Mouse (Mus musculus) brown adipose tissue, adult 24 weeks (tissue): ENCODE results near the gene Atp8a2. TPM values are rescaled to one million over a fixed set of nuclear protein-coding genes. Genes with fewer than 3 reads are reported as not detected.
"Not testable (repeated sequence)": the region's sequence is repeated elsewhere in the genome, so short reads cannot be mapped to it uniquely, and the experiment has no call there.

ENCODE experiments used
- H3K27ac ChIP-seq: fragments of 200-500 bp; replicated peaks from 2 replicates; pipeline ENCODE4 v1.5.1; 2012; ENCODE audit warnings: low read depth, mild to moderate bottlenecking, low read length
- H3K4me1 ChIP-seq: fragments of 200-500 bp; 2 replicates; pipeline ENCODE4 v1.6.1; 2012; ENCODE audit warnings: low read length, mixed read lengths; ENCODE audit not compliant: control insufficient read depth, insufficient read depth, insufficient read length
- H3K4me3 ChIP-seq: fragments of 200-500 bp; 2 replicates; pipeline ENCODE4 v1.5.1; 2012; ENCODE audit warnings: low read depth, mild to moderate bottlenecking, low read length, moderate library complexity; ENCODE audit not compliant: insufficient read depth
- polyA plus RNA-seq: library from polyadenylated mRNA; stranded (reverse); fragments of >200 nt; gene quantifications from 2 replicates; pipeline ENCODE4 v1.2.4, GENCODE M21; 2012; ENCODE audit not compliant: missing spikeins, insufficient read depth, insufficient read length

The Atp8a2 gene
- polyA plus RNA-seq, 1 experiment: not detected

DNA sequence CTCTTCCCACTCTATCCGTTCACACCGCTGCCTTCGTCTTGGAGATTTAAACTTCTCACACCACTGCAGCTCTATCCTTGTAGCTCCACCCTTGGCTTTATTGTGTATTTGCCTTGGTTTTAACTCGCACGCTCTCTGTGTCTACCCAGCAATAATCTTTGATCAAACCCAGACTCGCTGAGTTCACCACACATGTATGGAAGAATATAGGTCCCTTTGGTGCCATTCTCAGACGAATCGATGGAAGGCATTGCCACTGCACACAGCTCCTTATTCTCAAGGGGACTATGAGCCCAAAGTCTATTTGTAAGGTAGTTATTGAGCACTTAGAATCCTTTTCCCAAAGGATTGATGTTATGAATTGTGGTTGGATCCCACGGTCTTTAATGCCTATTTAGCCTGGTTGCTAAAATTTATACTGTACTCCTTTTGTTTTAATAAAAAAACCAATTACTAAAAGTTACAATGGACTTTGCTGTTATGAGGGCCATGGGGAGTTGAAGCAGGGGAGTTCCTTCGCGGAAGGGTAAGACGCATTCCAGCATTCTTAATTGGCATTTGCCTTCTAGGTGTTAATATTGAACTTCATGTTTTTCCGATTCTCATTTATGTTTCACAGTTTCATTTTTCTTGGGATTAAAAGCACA lies 265.4 kb downstream of the Atp8a2 start:
- H3K4me3 ChIP-seq: no peak overlapping the region
- H3K27ac ChIP-seq: no peak overlapping the region
- H3K4me1 ChIP-seq: no peaks in the 10 kb centered on the region

DNA sequence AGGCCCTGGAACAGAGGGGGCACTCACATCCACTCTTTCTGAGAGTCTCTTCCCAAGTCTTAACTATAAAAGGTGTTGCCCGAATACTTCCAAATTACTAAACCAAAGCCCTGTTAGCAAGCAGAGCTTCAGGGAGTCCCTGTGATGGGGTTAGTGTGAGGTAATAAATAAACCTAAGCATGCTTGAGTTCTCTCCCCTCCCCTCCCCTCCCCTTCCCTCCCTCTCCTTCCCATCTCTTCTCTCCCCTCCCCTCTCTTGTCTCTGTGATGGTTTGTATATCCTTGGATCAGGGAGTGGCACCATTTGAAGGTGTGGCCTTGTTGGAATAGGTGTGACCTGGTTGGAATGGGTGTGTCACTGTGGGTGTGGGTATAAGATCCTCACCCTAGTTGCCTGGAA lies 267.8 kb downstream of the Atp8a2 start:
- not testable (repeated sequence) for H3K27ac ChIP-seq, H3K4me1 ChIP-seq

DNA sequence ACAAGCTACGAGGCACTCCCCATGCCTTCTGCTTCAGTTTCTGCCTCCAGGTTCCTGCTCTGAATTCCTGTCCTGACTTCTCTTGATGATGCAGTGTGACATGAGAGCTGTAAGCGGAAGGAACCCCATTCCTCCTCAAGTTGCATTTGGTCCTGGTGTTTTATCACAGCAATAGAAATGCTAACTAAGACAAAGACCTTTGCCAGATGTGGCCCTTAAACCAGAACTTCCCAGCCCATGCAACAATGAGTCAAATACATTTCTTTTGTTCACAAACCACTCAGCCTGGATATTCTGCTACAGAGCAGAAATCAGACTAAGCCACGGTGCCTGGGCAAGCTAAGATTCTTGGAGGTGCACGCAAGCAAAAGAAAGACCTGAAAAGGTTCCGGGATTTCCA lies 268.2 kb downstream of the Atp8a2 start:
- Histone ChIP-seq H3K4me1 (no peaks in the 10 kb centered on the region), H3K27ac (no peak overlapping the region), H3K4me3 (no peak overlapping the region)

More for the DNA sequence above, 267.8 kb downstream of the Atp8a2 start:
- not testable (repeated sequence) for H3K4me3 ChIP-seq

DNA sequence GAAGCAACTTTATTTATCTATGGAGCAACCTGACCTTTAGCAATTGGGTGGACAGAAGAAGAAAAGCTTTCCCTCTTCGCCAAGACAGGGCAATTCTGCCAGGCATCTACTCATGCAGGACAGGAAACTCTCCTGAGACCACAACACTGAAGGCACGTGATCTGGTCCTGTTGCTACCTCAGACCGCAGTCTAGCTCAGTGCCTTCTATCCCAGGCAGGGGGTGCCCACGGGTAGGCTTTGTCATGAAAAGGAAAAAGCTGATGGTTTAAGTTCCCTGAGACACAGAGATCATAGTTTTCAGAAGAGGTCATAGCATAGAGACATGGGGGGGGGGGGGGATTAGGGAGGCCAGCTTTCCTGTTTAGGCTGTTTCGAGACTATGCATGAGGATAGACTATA lies 269.2 kb downstream of the Atp8a2 start:
- Histone ChIP-seq H3K4me3 (no peak overlapping the region), H3K27ac (no peak overlapping the region), H3K4me1 (no peaks in the 10 kb centered on the region)

DNA sequence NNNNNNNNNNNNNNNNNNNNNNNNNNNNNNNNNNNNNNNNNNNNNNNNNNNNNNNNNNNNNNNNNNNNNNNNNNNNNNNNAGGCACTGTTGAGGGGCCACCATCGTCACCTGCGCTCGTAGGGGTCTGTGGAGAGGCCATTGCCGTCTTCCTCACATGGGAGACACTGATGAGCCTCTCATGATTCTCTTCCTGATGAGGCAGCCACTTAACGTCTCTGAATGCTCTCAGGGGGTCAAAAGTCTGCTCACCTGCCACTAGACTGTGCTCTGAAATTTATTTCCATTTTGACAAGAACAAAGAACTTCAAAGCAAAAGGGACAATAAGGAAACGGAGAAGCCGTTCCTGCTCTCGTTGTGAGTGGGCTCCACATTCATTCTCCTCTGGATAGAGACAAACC lies 277.1 kb downstream of the Atp8a2 start:
- Histone ChIP-seq H3K4me3 (no peak overlapping the region), H3K27ac (no peak overlapping the region)

DNA sequence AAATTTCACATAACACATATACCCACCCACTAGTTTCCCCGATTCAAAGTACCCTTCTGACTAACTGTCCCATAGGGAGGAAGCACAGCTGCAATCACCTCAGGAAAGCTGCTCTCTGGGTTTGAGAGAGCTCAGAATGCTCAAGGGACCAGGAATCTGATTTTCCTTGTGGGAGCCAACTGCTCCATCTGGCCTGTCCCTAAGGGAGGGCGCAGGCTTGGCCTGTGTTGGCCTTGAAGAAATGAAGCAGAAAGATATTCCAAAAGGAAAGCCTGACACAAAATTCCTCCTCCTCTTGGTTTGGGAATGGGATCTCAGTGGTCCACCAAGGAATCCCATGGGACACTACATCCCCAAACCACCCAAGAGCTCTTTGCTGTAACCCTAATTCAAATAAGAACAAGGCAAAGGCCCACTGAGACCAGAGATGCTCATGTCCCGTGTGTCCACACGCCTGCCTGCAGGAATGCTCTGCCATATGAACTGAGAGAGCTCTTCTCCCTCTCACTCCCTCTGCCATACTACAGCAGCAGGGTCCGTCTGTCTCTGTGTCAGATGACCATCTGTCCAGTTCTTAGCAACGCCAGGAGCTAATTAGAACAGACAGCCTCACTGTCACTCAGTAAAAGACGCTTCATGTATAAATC lies 293.4 kb downstream of the Atp8a2 start:
- H3K27ac ChIP-seq: no peak overlapping the region
- H3K4me3 ChIP-seq: no peak overlapping the region
- no peaks in the 10 kb centered on the region for H3K4me1 ChIP-seq

More for the DNA sequence above, 277.1 kb downstream of the Atp8a2 start:
- no peaks in the 10 kb centered on the region for H3K4me1 ChIP-seq

DNA sequence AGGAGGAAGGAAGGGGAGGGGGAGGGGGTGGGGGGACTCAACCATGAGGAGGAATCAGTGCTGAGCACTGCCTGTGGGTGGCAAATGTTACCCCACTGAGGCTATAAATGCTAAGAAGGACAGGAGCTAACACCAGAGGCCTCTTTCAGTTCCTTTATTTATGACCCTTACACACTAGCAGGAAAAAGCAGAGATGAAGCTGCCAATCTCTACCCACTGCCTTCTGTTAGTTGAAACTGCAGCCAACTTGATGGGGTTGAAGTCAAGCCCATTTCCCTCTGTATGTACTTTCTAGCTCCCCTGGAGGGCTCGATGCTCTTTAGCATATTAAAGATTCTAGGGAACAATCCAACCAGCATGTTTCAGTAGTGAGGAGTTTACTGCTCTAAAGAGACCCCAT lies 303.0 kb downstream of the Atp8a2 start:
- no peaks in the 10 kb centered on the region for H3K4me1 ChIP-seq
- no peak overlapping the region for H3K4me3 ChIP-seq
- H3K27ac ChIP-seq: no peak overlapping the region

DNA sequence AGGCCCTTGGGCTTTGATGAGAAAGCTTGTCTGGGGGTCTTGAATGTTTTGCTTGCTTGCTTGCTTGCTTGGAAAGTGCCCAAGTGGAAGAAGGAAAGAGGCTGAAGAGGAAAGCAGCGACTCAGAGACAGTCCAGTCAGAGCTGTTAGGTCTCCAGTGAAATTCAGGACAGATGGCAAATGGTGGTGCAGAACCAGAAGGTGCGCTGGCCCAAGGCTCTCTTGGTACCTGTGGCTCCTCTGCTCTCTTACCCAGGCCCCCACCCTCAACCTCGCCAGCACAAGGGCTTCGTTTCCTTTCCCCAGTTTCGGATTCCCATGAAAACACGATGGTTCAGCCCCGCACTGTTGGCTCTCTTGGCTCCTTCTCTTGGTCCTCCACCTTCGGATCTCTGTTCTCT lies 304.9 kb downstream of the Atp8a2 start:
- Histone ChIP-seq H3K4me1 (no peaks in the 10 kb centered on the region), H3K27ac (no peak overlapping the region), H3K4me3 (no peak overlapping the region)

DNA sequence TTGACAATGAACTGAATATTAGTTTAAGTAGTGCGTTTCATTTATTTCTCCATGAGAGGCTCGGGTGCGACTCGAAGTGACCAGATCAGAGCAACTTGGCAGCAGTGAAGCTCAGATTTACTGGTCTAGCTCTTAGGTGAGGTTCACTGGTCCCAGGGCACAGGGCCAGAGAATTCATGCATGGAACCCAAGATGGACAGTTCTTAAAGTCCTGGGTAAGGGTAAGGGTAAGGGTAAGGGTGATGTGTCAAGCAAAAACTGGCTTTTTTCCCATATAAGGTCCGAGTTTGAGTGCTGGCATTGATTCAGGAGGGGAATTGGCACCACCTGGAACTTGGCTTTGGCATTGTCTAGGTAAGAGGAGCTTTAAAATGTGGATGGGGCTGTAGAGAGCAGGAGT lies 305.5 kb downstream of the Atp8a2 start:
- H3K4me1 ChIP-seq: no peaks in the 10 kb centered on the region
- no peak overlapping the region for H3K27ac ChIP-seq
- H3K4me3 ChIP-seq: no peak overlapping the region

DNA sequence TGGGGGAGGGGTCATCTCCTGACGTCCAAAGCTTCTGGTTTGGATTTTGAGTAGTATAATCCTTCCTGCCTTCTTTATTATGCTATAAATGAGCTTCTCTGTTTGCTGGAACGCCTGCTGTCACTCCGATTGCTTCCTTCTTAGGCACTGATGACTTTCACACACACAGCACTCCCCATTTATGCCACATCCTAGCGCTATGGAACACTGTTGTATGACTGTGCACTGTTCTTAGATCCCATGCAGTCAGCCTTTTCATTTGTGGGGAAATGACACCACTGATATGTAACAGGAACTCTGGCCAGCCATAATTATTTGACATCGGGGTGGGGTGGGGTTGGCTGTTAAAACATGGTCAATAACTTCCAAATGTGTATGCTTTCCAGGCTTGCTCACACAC lies 306.2 kb downstream of the Atp8a2 start:
- H3K4me3 ChIP-seq: no peak overlapping the region
- H3K27ac ChIP-seq: no peak overlapping the region
- no peaks in the 10 kb centered on the region for H3K4me1 ChIP-seq

DNA sequence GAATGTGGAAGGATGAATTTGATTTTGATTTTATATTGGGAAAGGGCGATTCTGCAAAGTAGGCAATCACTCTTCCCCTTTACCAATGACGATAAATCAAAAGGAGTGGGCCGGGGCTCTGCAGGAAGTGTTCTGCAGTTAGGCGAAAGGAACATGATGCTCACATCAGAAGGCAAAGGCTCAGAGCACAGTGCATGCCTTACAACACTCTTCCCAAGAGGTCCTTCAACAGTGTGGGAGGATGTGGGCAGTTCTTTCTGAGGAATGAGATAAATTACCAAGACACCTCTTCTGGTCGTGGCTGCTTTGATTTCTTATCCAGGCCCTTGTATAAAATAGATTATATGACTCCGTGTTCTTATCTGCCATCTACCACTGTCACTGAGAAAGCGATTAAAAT lies 306.9 kb downstream of the Atp8a2 start:
- H3K27ac ChIP-seq: no peak overlapping the region
- no peak overlapping the region for H3K4me3 ChIP-seq

DNA sequence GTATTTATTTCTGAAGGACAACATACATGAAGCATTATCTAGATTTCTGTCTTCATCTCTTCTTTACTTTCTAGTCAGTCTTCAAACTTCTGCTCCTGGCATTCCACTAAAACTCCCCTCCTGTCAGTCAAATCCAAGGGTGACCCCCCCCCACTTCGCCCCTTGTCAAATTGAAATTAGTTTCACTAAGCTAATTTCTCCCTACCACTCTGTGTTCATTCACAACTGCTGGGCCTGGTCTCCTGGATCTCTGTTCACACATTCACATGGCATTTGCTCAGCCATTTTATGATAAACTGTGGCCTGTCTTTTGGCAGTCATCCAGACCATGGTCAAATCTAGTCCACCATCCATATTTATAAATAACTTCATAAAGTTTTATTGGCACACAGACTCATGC lies 308.5 kb downstream of the Atp8a2 start:
- Histone ChIP-seq H3K4me1 (no peaks in the 10 kb centered on the region), H3K4me3 (no peak overlapping the region)

More for the DNA sequence above, 306.9 kb downstream of the Atp8a2 start:
- no peaks in the 10 kb centered on the region for H3K4me1 ChIP-seq

DNA sequence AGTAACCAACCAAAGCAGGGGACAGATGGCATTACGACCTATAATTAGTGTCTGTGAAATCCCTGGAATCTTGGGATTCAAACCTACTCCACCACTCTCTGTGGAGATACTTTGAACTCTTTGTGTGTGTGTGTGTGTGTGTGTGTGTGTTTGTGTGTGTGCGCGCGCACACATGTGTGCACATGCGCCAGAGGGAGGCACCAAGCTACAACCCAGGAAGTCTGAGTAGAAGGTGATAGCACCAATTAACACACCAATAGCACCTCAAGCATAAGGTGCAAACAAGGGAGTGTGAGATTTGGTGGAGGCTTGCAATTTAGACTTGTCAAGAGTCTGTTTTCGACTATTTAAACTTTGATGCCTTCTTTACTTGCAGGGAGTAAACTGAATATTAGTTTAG lies 308.9 kb downstream of the Atp8a2 start:
- no peaks in the 10 kb centered on the region for H3K4me1 ChIP-seq
- no peak overlapping the region for H3K27ac ChIP-seq
- no peak overlapping the region for H3K4me3 ChIP-seq

More for the DNA sequence above, 308.5 kb downstream of the Atp8a2 start:
- H3K27ac ChIP-seq: no peak overlapping the region

DNA sequence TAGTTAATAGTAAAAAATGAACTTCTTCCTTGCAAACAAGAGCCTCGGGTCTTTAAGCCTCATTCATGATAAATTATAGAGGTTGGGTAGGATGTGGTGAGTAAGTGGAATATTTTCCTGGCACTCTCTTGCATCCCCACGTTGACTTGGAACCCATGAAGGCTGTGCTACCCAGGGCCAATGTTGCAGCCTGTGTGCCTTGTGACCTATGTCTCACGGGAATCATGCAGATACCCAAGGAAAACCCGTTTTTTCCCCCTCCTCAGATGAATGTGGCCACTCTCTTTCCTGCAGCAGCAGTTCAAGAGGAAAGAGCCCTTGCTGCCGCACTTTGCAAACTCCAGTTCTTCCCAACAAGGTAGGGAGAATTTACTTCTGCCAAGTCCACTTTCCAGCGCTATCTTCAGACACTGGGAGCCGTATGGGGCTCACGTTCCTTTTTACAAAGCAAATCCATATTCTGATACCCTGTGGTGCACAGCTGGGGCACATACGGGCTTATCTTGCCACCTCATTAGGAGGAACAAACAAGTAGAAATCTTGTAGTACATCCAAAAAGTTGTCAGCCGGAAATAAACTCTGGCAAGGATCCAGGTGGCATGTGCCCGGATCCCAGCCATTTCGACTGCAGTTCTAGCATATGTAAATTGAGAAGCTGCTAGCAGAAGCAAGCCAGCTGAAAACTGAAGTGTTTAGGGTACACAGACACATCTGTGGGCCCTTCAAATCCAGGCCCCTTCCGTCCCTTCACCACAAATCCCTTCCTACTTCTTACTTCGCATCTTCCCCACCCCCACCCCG lies 309.7 kb downstream of the Atp8a2 start:
- Histone ChIP-seq H3K4me3 (no peak overlapping the region), H3K4me1 (no peaks in the 10 kb centered on the region), H3K27ac (no peak overlapping the region)

DNA sequence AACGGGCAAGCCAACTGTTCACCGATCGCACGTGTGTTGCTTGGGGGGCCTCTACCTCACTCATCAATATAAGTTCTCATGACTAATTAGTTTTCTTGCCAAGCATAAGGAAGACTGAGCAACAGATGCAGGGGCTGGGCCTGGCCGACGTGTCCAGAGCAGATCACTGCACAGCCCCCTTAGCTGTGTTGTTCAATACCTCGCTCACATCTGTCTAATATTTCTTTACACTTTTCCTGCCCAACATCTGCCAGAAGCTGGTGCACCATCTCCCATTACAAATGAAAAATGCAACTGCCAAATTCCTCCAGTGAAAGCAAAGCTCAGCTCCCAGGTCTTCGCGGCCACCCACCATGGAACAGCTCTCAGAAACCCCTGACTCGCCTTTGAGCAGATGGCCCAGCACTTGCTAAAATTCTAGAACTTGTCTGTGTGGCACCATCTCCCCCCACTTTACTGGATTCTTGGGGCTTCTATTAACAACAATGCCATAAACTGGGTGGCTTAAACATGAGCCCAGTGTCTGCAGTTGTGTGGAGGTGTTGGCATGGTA lies 313.4 kb downstream of the Atp8a2 start:
- no peaks in the 10 kb centered on the region for H3K4me1 ChIP-seq
- H3K27ac ChIP-seq: no peak overlapping the region
- H3K4me3 ChIP-seq: no peak overlapping the region
